Mouse (Mus musculus) testis, adult 2 months (tissue): ENCODE measurements around the gene Ppif. TPM values are rescaled to one million over a fixed set of nuclear protein-coding genes. Genes with fewer than 3 reads are reported as not detected.
A peak's percentile ranks its signal among the peaks of the same experiment; 100 is the strongest.

Source experiments
- H3K27ac ChIP-seq: fragments of 200-500 bp; 2 replicates; pipeline ENCODE4 v1.5.1; 2012; ENCODE audit warnings: low read depth, low read length; ENCODE audit not compliant: control insufficient read depth, insufficient read depth
- H3K27me3 ChIP-seq: fragments of 200-500 bp; 2 replicates; pipeline ENCODE4 v1.6.1; 2012; ENCODE audit warnings: mild to moderate bottlenecking, low read length, moderate library complexity; ENCODE audit not compliant: control insufficient read depth, insufficient read depth
- H3K36me3 ChIP-seq: fragments of 200-500 bp; 2 replicates; pipeline ENCODE4 v1.6.1; 2012; ENCODE audit warnings: mild to moderate bottlenecking, low read length; ENCODE audit not compliant: control insufficient read depth, insufficient read depth
- H3K4me1 ChIP-seq: fragments of 200-500 bp; 2 replicates; pipeline ENCODE4 v1.6.1; 2012; ENCODE audit warnings: low read length; ENCODE audit not compliant: control insufficient read depth, insufficient read depth
- H3K4me3 ChIP-seq: fragments of 200-500 bp; 2 replicates; pipeline ENCODE4 v1.5.1; 2012; ENCODE audit warnings: low read depth, mild to moderate bottlenecking, low read length, moderate library complexity, mixed read lengths; ENCODE audit not compliant: control insufficient read depth
- CTCF ChIP-seq: fragments of 200-500 bp; IDR thresholded peaks from 2 replicates; pipeline ENCODE4 v1.5.1; 2012; ENCODE audit warnings: low read depth, mild to moderate bottlenecking, inconsistent platforms, low read length, moderate library complexity; ENCODE audit not compliant: control insufficient read depth, insufficient read depth, insufficient replicate concordance
- POLR2A ChIP-seq: fragments of 200-500 bp; IDR thresholded peaks from 2 replicates; pipeline ENCODE4 v1.6.1; 2012; ENCODE audit warnings: low read depth, mild to moderate bottlenecking, inconsistent platforms, low read length, moderate library complexity; ENCODE audit not compliant: control insufficient read depth
- polyA plus RNA-seq: library from polyadenylated mRNA; depleted of rRNA; stranded (reverse); fragments of >200 nt; gene quantifications from 2 replicates; pipeline ENCODE4 v1.2.3, GENCODE M21; 2012

Gene Ppif
- polyA plus RNA-seq, 1 experiment: 12.5 TPM

DNA sequence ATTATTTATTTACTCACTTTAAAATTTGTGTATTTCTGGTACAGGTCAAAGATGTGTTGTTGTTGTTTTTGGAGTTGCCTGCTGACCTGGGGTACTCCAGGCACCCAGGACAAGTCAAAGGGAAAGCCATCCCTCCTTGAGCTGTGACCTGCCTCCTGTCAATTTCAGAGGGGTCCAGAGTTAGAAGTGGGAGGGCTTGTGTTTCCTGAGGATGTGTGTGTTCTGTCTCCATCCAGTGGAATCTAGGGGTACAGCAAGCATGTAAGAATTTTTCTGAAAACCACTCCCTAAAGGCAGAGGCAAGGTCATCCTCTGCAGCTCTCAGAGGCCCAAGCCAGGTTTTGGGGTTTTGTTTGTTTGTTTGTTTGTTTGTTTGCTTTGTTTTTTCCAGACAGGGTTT, 8.0 kb downstream of the Ppif start:
- H3K4me1 ChIP-seq: no peaks in the 10 kb centered on the region; the same call in 1 of the 2 replicates
- TF ChIP-seq CTCF (no peak), POLR2A (no peak)
- no peak overlapping the region for H3K27ac ChIP-seq
- H3K4me3 ChIP-seq: peak overlapping the region; percentile 82
- H3K27me3 ChIP-seq: no peaks in the 10 kb centered on the region
- H3K36me3 ChIP-seq: peaks cover 3% of the 10 kb centered on the region

DNA sequence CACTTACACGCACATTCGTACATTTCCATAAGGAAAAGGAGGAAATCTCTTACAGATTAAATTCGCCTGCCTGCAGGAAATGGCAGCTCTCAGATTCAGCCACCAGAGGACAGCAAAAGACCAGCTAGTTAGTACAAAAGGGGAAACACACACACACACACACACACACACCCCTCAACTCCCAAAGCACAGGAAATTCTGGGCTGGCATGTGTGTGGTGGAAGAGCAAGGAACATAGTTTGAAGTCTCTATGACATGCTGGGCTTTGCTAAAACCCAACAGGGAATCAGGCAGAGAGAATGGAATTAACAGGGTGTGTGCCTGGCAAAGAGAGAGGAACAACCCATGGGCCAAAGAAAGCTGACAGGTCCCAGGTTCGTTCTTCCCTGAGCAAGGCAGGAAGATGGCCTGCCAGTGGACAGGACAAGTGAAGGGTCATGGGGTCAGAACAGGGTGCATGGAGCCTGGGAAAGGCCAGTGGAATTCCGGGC, 13.8 kb downstream of the Ppif start:
- Histone ChIP-seq H3K27me3 (no peaks in the 10 kb centered on the region), H3K4me3 (peak overlapping the region; percentile 79), H3K36me3 (no peaks in the 10 kb centered on the region), H3K27ac (peak overlapping the region; percentile 64; the same call in 1 of the 2 replicates), H3K4me1 (peaks cover 17% of the 10 kb centered on the region)
- TF ChIP-seq POLR2A: no peak

DNA sequence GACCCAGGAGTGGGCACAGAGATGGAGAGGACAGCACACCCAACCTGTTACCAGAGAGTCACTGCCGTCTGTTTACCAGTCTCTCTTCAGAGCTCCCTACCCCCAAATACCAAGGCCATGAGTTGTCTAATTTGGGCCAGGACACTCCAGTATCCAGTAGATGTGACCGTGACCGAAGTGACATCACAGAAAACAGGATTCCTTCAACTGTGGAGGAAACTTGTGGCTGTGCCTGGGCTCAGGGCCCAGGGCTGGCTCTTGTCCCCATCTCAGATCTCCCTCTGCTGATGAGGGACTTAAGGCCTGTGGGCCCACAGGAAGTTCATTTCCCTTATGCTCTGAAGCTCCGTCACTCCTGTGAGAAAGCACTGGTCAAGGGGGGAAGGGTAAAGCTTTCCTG, 14.5 kb downstream of the Ppif start:
- TF ChIP-seq POLR2A: no peak
- TF ChIP-seq CTCF: no peak

DNA sequence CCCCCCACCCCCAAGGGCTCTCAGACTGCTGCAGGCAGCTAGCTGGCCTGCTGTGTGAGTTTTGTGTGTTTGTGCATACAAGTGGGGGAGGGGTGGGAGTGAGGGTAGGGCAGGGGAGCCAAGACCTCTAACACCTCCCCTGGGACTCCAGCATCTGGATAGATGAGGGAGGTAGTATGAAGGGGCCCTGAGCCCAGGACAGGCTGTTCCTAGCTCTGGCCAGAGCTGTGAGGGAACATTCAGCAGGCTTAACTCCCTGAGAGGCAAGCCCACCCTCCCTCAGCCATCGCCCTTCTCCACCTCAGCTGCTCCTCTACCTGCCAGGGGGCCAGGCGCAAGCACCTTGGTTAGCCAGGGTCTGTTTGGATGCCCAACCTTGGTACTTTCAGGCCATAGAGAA, 15.0 kb downstream of the Ppif start:
- H3K4me3 ChIP-seq: peak overlapping the region; percentile 79
- no peaks in the 10 kb centered on the region for H3K36me3 ChIP-seq
- H3K27ac ChIP-seq: no peak overlapping the region; the same call in 1 of the 2 replicates
- H3K27me3 ChIP-seq: no peaks in the 10 kb centered on the region
- peaks cover 17% of the 10 kb centered on the region for H3K4me1 ChIP-seq
- TF ChIP-seq CTCF (no peak), POLR2A (no peak)

More for the DNA sequence above, 14.5 kb downstream of the Ppif start:
- no peaks in the 10 kb centered on the region for H3K27me3 ChIP-seq
- peak overlapping the region; percentile 64 for H3K27ac ChIP-seq
- no peaks in the 10 kb centered on the region for H3K36me3 ChIP-seq
- H3K4me3 ChIP-seq: peak overlapping the region; percentile 79
- peaks cover 17% of the 10 kb centered on the region for H3K4me1 ChIP-seq

DNA sequence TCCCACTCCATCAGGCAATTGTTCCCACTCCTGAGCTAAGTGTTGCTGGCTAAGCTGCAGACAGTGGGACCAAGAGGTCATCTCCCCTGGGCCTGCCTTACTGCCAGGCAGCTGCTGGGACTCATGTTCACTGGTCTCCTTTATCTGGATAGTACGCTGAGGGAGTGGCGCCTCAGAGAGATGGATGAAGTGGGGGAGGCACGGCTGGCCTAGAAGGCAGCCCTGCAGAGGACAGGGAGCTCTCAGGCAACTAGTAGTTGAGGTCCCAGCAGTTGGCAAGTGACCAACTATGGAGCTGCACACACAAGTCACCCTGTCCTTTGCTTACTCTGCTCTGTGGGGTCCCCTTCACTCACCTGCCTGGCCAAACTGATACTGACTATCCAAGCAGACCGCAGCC, 16.1 kb downstream of the Ppif start:
- no peaks in the 10 kb centered on the region for H3K36me3 ChIP-seq
- TF ChIP-seq POLR2A: no peak
- TF ChIP-seq CTCF: no peak
- H3K27me3 ChIP-seq: no peaks in the 10 kb centered on the region
- no peak overlapping the region for H3K4me3 ChIP-seq
- H3K27ac ChIP-seq: no peak overlapping the region
- H3K4me1 ChIP-seq: peaks cover 17% of the 10 kb centered on the region

DNA sequence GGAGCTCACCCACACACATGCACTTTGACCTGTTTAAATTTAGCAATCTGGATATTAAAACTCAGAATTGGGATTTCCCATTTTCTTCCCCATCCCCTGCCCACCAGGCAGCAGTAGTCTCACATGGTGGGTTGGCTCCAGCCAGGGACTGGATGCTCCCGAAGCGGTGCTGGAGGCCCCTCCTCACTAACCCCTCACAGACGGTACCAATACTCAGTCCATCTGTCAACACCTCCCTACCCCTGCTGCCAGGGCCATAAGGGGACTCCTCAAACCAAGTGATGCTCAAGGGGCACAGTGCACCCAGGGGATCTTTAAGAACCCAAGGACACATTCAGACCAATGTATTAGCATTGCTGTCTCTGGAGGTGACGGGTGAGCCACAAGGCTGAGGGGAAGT, 16.7 kb downstream of the Ppif start:
- Histone ChIP-seq H3K4me3 (no peak overlapping the region), H3K27me3 (no peaks in the 10 kb centered on the region), H3K36me3 (no peaks in the 10 kb centered on the region), H3K4me1 (peaks cover 17% of the 10 kb centered on the region), H3K27ac (no peak overlapping the region)
- TF ChIP-seq POLR2A (no peak), CTCF (no peak)

DNA sequence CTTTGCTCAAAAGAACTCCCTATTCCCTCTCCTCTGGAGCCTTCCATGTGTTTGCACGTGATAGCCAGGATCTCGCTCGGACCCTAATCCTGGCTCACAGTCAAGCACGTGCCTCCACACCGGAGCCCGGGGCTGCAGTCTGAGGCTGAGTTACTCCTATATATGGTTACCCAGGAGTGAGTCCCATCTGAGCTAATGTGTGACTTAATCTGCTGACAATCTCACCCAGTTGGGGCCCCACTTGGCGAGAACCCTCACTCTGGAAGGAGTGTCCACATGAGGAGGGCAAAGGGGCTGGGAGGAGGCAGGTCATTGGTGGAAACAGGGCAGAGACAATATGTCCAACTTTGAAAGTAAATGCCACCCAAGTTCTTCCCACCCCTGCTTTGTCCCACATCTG, 17.2 kb downstream of the Ppif start:
- Histone ChIP-seq H3K4me1 (peaks cover 20% of the 10 kb centered on the region), H3K4me3 (no peak overlapping the region), H3K27ac (no peak overlapping the region), H3K27me3 (no peaks in the 10 kb centered on the region), H3K36me3 (no peaks in the 10 kb centered on the region)
- TF ChIP-seq POLR2A: no peak
- TF ChIP-seq CTCF: no peak

DNA sequence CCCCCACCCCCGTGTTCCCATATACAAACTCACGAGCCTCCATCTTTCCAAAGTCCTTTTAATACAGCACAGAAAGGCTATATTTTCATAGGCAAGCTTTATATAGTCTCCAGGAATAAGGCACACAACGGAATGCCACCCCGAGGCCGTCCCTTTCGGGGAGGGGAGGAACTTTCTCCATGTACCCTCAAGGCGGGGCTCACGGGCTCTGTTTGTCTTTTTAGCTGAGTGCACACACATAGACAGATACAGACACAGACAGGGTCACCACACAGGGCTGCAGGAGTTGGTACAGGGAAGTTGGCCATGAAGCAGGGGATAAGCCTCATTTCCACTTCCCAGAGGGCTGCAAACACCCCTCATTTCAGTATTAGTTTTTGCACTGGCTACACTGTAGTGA, 17.6 kb downstream of the Ppif start:
- no peak overlapping the region for H3K27ac ChIP-seq
- peaks cover 24% of the 10 kb centered on the region for H3K4me1 ChIP-seq
- no peaks in the 10 kb centered on the region for H3K27me3 ChIP-seq
- H3K36me3 ChIP-seq: no peaks in the 10 kb centered on the region
- TF ChIP-seq CTCF: no peak
- TF ChIP-seq POLR2A: no peak
- H3K4me3 ChIP-seq: no peak overlapping the region
